Mouse (Mus musculus): ENCODE data around the gene C3ar1. TPM values are rescaled to one million over a fixed set of nuclear protein-coding genes. Genes with fewer than 3 reads are reported as not detected.

Gene C3ar1
- polyA plus RNA-seq, 1 experiment from 2014 or later, result 3.1 TPM

GRCm38 (mm10) chr6:122819306-122820070 lies 36.5 kb downstream of the C3ar1 start, which contains the start of gene Foxj2:
Gene Foxj2 (plus strand): TSS chr6:122819914.
- no peaks in the 10 kb centered on the region for H3K27me3 ChIP-seq (ENCODE audit: control insufficient read depth, insufficient read depth, low read length)
- no peaks in the 10 kb centered on the region for H3K36me3 ChIP-seq (ENCODE audit: control insufficient read depth, insufficient read depth, low read length)
- peak within 1 kb of the TSS; percentile 96 for H3K4me2 ChIP-seq (ENCODE audit: low read length)
- peak within 1 kb of the TSS; percentile 97 for H3K9ac ChIP-seq (ENCODE audit: low read length)
- WGBS, result 2% methylated on average over 47 of the region's 61 CpGs
- peak within 1 kb of the TSS; percentile 77 to 96 for H3K4me3 ChIP-seq (ENCODE audit: control insufficient read depth in 1 of 2, insufficient read depth in 1 of 2, low read depth in 1 of 2, low read length in 2 of 2)
- ATAC-seq (ENCODE audit: insufficient number of reproducible peaks, insufficient read depth, low FRiP score, low read depth), result peak; percentile 89
- no peaks in the 10 kb centered on the region for H3K9me3 ChIP-seq (ENCODE audit: control insufficient read depth, low read length)
- peaks cover 22 to 35% of the 10 kb centered on the region in 2 experiments for H3K4me1 ChIP-seq (ENCODE audit: control insufficient read depth in 2 of 2, insufficient read depth in 2 of 2, low read length in 2 of 2)
- peak within 1 kb of the TSS; percentile 59 to 76 for H3K27ac ChIP-seq (replicated peaks in 1 of 2; ENCODE audit: control insufficient read depth in 1 of 2, insufficient read depth in 1 of 2, low read depth in 2 of 2, low read length in 2 of 2)

GRCm38 (mm10) chr6:122813640-122814039 lies 42.3 kb downstream of the C3ar1 start:
- no peaks in the 10 kb centered on the region for H3K27me3 ChIP-seq (ENCODE audit: control insufficient read depth, insufficient read depth, low read length)
- H3K9me3 ChIP-seq (ENCODE audit: control insufficient read depth, low read length), result no peaks in the 10 kb centered on the region
- WGBS, result 88% methylated on average over 4 of the region's 4 CpGs
- H3K4me1 ChIP-seq (ENCODE audit: control insufficient read depth in 2 of 2, insufficient read depth in 2 of 2, low read length in 2 of 2), result peaks cover 3 to 6% of the 10 kb centered on the region in 2 experiments; a peak in 3 of 4 replicates
- H3K4me3 ChIP-seq (ENCODE audit: control insufficient read depth in 1 of 2, insufficient read depth in 1 of 2, low read depth in 1 of 2, low read length in 2 of 2), result no peak overlapping the region
- no peak for ATAC-seq (ENCODE audit: insufficient number of reproducible peaks, insufficient read depth, low FRiP score, low read depth)
- no peak overlapping the region for H3K4me2 ChIP-seq (ENCODE audit: low read length)
- H3K36me3 ChIP-seq (ENCODE audit: control insufficient read depth, insufficient read depth, low read length), result no peaks in the 10 kb centered on the region
- H3K9ac ChIP-seq (ENCODE audit: low read length), result no peak overlapping the region
- no peak overlapping the region for H3K27ac ChIP-seq (replicated peaks in 1 of 2; ENCODE audit: control insufficient read depth in 1 of 2, insufficient read depth in 1 of 2, low read depth in 2 of 2, low read length in 2 of 2)

GRCm38 (mm10) chr6:122812716-122813115 lies 43.2 kb downstream of the C3ar1 start:
- ATAC-seq (ENCODE audit: insufficient number of reproducible peaks, insufficient read depth, low FRiP score, low read depth), result no peak
- Histone ChIP-seq H3K9me3 (ENCODE audit: control insufficient read depth, low read length) (no peaks in the 10 kb centered on the region), H3K4me1 (ENCODE audit: control insufficient read depth in 2 of 2, insufficient read depth in 2 of 2, low read length in 2 of 2) (peaks cover 3 to 6% of the 10 kb centered on the region in 2 experiments; a peak in 3 of 4 replicates), H3K4me3 (ENCODE audit: control insufficient read depth in 1 of 2, insufficient read depth in 1 of 2, low read depth in 1 of 2, low read length in 2 of 2) (no peak overlapping the region), H3K27me3 (ENCODE audit: control insufficient read depth, insufficient read depth, low read length) (no peaks in the 10 kb centered on the region), H3K9ac (ENCODE audit: low read length) (no peak overlapping the region), H3K4me2 (ENCODE audit: low read length) (no peak overlapping the region), H3K27ac (replicated peaks in 1 of 2; ENCODE audit: control insufficient read depth in 1 of 2, insufficient read depth in 1 of 2, low read depth in 2 of 2, low read length in 2 of 2) (no peak overlapping the region), H3K36me3 (ENCODE audit: control insufficient read depth, insufficient read depth, low read length) (no peaks in the 10 kb centered on the region)
- 85% methylated on average over 4 of the region's 4 CpGs for WGBS

GRCm38 (mm10) chr6:122811771-122812600 lies 44.0 kb downstream of the C3ar1 start:
- H3K4me1 ChIP-seq (ENCODE audit: control insufficient read depth in 2 of 2, insufficient read depth in 2 of 2, low read length in 2 of 2), result peaks cover 3 to 6% of the 10 kb centered on the region in 2 experiments; a peak in 3 of 4 replicates
- H3K27me3 ChIP-seq (ENCODE audit: control insufficient read depth, insufficient read depth, low read length), result no peaks in the 10 kb centered on the region
- H3K36me3 ChIP-seq (ENCODE audit: control insufficient read depth, insufficient read depth, low read length), result no peaks in the 10 kb centered on the region
- H3K9ac ChIP-seq (ENCODE audit: low read length), result peak overlapping the region; percentile 82
- peak overlapping the region; percentile 66 for H3K4me2 ChIP-seq (ENCODE audit: low read length)
- 25% methylated on average over 16 of the region's 16 CpGs for WGBS
- ATAC-seq (ENCODE audit: insufficient number of reproducible peaks, insufficient read depth, low FRiP score, low read depth), result no peak
- H3K4me3 ChIP-seq (ENCODE audit: control insufficient read depth in 1 of 2, insufficient read depth in 1 of 2, low read depth in 1 of 2, low read length in 2 of 2), result peak overlapping the region; percentile 60 to 98; a peak in 3 of 4 replicates
- H3K27ac ChIP-seq (replicated peaks in 1 of 2; ENCODE audit: control insufficient read depth in 1 of 2, insufficient read depth in 1 of 2, low read depth in 2 of 2, low read length in 2 of 2), result peak overlapping the region; percentile 99 to 100
- H3K9me3 ChIP-seq (ENCODE audit: control insufficient read depth, low read length), result no peaks in the 10 kb centered on the region

- Histone ChIP-seq H3K9me3 (ENCODE audit: control insufficient read depth, low read length) (no peaks in the 10 kb centered on the region), H3K36me3 (ENCODE audit: control insufficient read depth, insufficient read depth, low read length) (no peaks in the 10 kb centered on the region), H3K4me3 (ENCODE audit: control insufficient read depth in 1 of 2, insufficient read depth in 1 of 2, low read depth in 1 of 2, low read length in 2 of 2) (peak overlapping the region; percentile 60 to 98), H3K4me2 (ENCODE audit: low read length) (peak overlapping the region; percentile 66), H3K4me1 (ENCODE audit: control insufficient read depth in 2 of 2, insufficient read depth in 2 of 2, low read length in 2 of 2) (peaks cover 3 to 6% of the 10 kb centered on the region in 2 experiments; a peak in 3 of 4 replicates), H3K9ac (ENCODE audit: low read length) (peak overlapping the region; percentile 82), H3K27me3 (ENCODE audit: control insufficient read depth, insufficient read depth, low read length) (no peaks in the 10 kb centered on the region), H3K27ac (replicated peaks in 1 of 2; ENCODE audit: control insufficient read depth in 1 of 2, insufficient read depth in 1 of 2, low read depth in 2 of 2, low read length in 2 of 2) (peak overlapping the region; percentile 99 to 100)
- 1% methylated on average over 38 of the region's 38 CpGs for WGBS
- peak; percentile 95 for ATAC-seq (ENCODE audit: insufficient number of reproducible peaks, insufficient read depth, low FRiP score, low read depth)
Observed at GRCm38 (mm10) chr6:122811280-122811652, 44.7 kb downstream of the C3ar1 start.

GRCm38 (mm10) chr6:122810615-122811279 lies 45.2 kb downstream of the C3ar1 start:
- peak overlapping the region; percentile 82 for H3K9ac ChIP-seq (ENCODE audit: low read length)
- H3K4me3 ChIP-seq (ENCODE audit: control insufficient read depth in 1 of 2, insufficient read depth in 1 of 2, low read depth in 1 of 2, low read length in 2 of 2), result peak overlapping the region; percentile 60 to 98
- H3K27ac ChIP-seq (replicated peaks in 1 of 2; ENCODE audit: control insufficient read depth in 1 of 2, insufficient read depth in 1 of 2, low read depth in 2 of 2, low read length in 2 of 2), result peak overlapping the region; percentile 99 to 100
- H3K4me2 ChIP-seq (ENCODE audit: low read length), result peak overlapping the region; percentile 66
- H3K9me3 ChIP-seq (ENCODE audit: control insufficient read depth, low read length), result no peaks in the 10 kb centered on the region
- WGBS, result under 1% methylated on average over 30 of the region's 30 CpGs
- no peaks in the 10 kb centered on the region for H3K27me3 ChIP-seq (ENCODE audit: control insufficient read depth, insufficient read depth, low read length)
- no peaks in the 10 kb centered on the region for H3K36me3 ChIP-seq (ENCODE audit: control insufficient read depth, insufficient read depth, low read length)
- peak; percentile 99 for ATAC-seq (ENCODE audit: insufficient number of reproducible peaks, insufficient read depth, low FRiP score, low read depth)
- peaks cover 3 to 6% of the 10 kb centered on the region in 2 experiments; a peak in 3 of 4 replicates for H3K4me1 ChIP-seq (ENCODE audit: control insufficient read depth in 2 of 2, insufficient read depth in 2 of 2, low read length in 2 of 2)

- Histone ChIP-seq H3K9ac (ENCODE audit: low read length) (peak overlapping the region; percentile 72), H3K27me3 (ENCODE audit: control insufficient read depth, insufficient read depth, low read length) (no peaks in the 10 kb centered on the region), H3K4me2 (ENCODE audit: low read length) (peak overlapping the region; percentile 66), H3K27ac (replicated peaks in 1 of 2; ENCODE audit: control insufficient read depth in 1 of 2, insufficient read depth in 1 of 2, low read depth in 2 of 2, low read length in 2 of 2) (peak overlapping the region; percentile 97 to 99), H3K36me3 (ENCODE audit: control insufficient read depth, insufficient read depth, low read length) (no peaks in the 10 kb centered on the region), H3K4me1 (ENCODE audit: control insufficient read depth in 2 of 2, insufficient read depth in 2 of 2, low read length in 2 of 2) (peaks cover 3 to 6% of the 10 kb centered on the region in 2 experiments; a peak in 3 of 4 replicates), H3K9me3 (ENCODE audit: control insufficient read depth, low read length) (no peaks in the 10 kb centered on the region), H3K4me3 (ENCODE audit: control insufficient read depth in 1 of 2, insufficient read depth in 1 of 2, low read depth in 1 of 2, low read length in 2 of 2) (peak overlapping the region; percentile 60 to 98)
- under 1% methylated on average over 11 of the region's 11 CpGs for WGBS
- ATAC-seq (ENCODE audit: insufficient number of reproducible peaks, insufficient read depth, low FRiP score, low read depth), result no peak
Observed at GRCm38 (mm10) chr6:122810022-122810614, 45.8 kb downstream of the C3ar1 start.
